Mouse (Mus musculus) naive thymus-derived CD4-positive, alpha-beta T cell, adult 5 months (primary cell): Measurements from ENCODE around the gene Olfr874. TPM values are rescaled to one million over a fixed set of nuclear protein-coding genes. Genes with fewer than 3 reads are reported as not detected.

Experiments
- polyA plus RNA-seq: library from polyadenylated mRNA; unstranded; fragments of 100-300 nt; shearing (Covaris generic); gene quantifications from one replicate; pipeline ENCODE4 v1.2.1, GENCODE M21; 2017

Olfr874 gene
- 0.34 TPM for polyA plus RNA-seq

DNA sequence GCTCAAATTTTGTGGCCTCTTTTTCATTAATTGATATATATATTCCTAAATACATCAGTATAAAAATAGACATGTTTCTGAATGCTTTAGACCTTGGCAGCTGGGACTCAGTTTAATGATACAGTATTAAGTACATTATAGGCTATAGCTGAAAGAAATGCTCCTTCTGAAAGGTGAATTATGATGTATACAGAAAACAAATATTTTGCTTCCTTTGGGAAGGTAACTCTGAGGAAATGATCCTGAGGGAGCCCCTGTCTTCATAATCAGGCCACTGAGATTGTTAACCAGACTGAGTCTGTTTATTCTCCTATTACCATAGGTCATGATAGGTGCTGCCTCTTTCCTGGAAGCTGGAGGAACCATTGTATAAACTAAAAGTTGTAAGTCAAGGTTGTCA, at the start of gene Olfr874:
Gene Olfr874, plus strand, starts transcription at position 301 of the 400 bp plus-strand sequence.

DNA sequence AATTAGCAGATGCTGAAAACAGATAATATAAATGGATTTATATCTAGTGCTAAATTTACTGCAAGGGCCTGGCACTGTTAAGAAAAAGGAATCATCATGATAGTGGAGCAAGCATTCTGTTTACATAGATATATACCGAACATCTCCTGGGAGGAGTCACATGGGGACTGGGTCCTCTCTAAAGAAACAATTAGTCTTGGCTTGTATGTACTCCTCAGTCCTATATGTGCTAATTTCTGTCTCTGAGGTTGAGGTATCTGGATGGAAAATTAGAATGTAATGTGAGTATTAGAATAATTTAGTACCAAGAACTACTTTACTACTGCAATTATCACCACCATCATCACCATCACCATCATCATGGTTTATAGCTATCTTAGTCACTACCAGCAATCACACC, 28.8 kb upstream of the Olfr874 start, which contains the start of gene Olfr160:
Gene Olfr160, minus strand, starts transcription at position 101 of the 400 bp plus-strand sequence.

DNA sequence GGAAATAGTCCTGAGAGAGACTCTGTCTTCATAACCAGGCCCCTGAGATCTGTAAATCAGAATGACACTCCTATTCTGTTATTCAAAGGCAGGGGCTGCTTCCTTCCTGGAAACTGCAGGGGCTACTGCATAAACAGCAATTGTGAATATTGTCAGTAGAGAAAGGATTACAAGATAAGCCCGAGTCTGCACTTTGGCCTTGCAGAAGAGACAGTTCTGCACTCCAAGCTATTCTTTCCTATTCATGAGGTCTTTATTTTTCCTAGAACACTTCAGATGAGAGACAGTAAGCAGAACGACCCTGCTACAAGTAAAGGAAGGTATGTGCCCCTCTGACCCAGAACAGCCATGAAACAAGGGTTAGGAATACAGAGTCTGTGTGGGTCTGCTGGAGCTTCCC, 26.9 kb downstream of the Olfr874 start, which contains the start of gene Olfr875:
Gene Olfr875, plus strand, starts transcription at position 99 of the 400 bp plus-strand sequence.

Other genes starting within 250 kb of the Olfr874 start
- gene Esam, start 217.0 kb upstream of the Olfr874 start, polyA plus RNA-seq, result not detected
- gene Vsig2, start 205.9 kb upstream of the Olfr874 start, polyA plus RNA-seq, result not detected
- gene Nrgn, start 192.2 kb upstream of the Olfr874 start, polyA plus RNA-seq, result not detected
- gene Siae, start 189.4 kb upstream of the Olfr874 start, polyA plus RNA-seq, result 8.1 TPM
- gene Spa17, start 131.4 kb upstream of the Olfr874 start, polyA plus RNA-seq, result not detected
- gene Tbrg1, start 87.8 kb upstream of the Olfr874 start, polyA plus RNA-seq, result 115 TPM
- gene Panx3, start 75.9 kb upstream of the Olfr874 start, polyA plus RNA-seq, result not detected
- gene Olfr160, start 28.9 kb upstream of the Olfr874 start, polyA plus RNA-seq, result 0.24 TPM
- gene Olfr875, start 26.8 kb downstream of the Olfr874 start, polyA plus RNA-seq, result not detected
- 0.22 TPM for gene Olfr876, start 57.9 kb downstream of the Olfr874 start, polyA plus RNA-seq
- not detected for gene Olfr877, start 109.2 kb downstream of the Olfr874 start, polyA plus RNA-seq
- not detected for gene Olfr145, start 151.6 kb downstream of the Olfr874 start, polyA plus RNA-seq
- gene Olfr878, start 172.7 kb downstream of the Olfr874 start, polyA plus RNA-seq, result 0.34 TPM
- 0.16 TPM for gene Olfr881, start 246.7 kb downstream of the Olfr874 start, polyA plus RNA-seq